Mouse (Mus musculus) spleen, postnatal 4 days (tissue): ENCODE measurements around the gene Fbxo44.
"Not testable (repeated sequence)": the region's sequence is repeated elsewhere in the genome, so short reads cannot be mapped to it uniquely, and the experiment has no call there.

Experiments used
- DNase-seq, 2 experiments: peaks; one replicate each; pipeline ENCODE4 v3.0.0; 2022; ENCODE audit warnings: low spot score in 2 of 2

The Fbxo44 gene

DNA sequence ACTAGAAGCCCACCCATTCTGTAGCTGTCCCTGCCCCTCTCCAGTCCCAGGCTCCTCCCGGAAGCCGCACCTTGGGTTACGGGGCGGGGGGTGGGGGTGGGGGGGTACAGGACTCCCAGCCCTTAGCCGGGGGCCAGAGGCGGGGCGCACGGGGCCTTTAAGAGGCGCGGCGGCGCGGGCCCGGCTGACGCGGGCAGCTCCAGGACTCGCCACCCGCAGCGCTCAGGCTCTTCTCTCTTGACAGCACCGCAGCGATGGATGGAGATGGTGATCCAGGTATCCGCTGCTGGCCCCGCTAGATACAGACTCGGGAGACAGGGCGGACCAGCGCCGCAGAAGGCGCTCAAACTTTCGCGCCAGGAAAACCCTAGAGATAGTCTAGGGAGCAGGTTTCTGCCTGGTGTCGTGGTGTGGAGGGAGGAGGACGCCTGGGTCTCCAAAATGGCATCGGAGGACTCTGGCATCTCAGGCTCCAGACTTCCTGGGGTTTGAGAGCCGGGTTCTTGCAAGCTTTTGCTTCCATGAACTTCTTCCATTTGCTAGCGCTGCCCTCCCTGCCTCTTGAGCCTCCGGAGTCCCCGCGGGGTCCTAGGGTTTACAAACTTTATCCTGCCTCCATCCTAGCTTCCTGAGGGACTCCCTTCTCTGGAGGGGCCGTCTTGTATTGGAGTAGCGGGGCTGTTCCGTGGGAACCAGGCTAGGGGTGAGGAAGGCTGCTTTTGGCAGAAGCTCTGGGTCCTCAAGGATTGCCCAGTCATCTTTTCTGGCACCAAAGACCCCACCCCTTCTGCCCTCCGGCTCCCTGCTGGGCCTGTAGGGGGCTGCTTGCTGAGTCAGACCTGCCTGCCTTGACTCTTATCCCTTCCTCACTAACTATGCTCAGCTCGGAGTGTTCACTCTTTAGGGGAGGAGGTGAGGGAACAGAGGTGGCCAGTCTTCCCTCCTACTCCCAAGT is at the start of gene Fbxo44, which contains the start of gene Fbxo2:
TSS of gene Fbxo44 (minus strand) at position 47 of the 955 bp plus-strand sequence.
TSS of gene Fbxo2 (plus strand) at position 186 of the 955 bp plus-strand sequence.
- DNase-seq: no peak

DNA sequence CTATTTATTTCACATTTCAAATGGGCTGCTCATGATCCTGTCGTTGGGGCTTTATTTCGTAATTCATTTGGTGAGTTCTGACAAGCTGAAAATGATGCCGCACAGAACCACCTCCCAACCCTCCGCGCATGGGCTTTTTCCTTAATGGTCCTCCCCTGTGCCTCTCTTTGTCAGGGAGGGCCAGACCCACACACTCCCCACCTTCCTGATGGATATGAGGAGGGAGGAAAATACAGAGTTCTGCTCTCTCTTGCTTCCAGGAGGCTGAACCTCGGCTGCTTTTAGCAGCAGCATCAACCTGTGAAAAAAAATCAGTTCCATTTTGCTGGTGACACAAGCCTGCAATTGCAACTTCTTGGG is 44.6 kb upstream of the Fbxo44 start:
- DNase-seq: no peak

DNA sequence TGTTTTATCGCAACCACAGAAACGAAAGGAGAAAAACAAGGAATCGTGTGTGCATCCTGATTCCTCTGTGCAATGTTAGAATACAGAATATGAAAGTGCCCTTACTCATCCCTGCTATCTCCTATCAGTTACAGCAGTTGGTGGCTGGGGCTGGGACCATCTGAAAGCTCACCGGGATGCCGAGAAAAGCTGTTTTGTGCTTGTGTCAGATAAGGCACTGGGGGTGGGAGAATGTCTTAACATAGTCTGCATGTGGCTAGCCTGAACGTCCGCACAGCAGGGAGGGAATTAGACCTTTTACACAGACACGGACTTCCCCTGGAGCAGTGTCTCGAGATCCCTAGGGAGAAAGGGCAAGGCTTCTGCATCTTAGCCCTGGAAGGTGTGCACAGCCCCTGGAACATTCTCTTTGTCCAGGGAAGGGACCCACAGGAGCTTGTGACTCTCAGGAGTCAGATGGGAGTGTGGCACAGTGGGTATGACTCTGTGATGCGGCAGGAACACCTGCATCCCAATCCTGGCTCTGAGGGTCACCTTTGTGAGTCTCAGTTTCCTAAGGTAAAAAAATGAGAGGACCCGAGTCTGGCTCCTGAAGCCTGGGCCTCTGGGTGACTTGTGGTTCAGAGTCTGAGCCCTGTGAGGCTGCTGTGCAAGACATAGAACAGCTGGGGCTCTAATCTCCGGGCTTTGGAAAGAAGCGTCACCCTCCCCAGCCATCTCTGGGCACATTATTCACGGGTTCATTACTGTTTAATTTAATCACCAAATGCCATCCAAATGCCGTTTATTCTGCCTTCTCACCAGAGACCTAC is 44.0 kb upstream of the Fbxo44 start:
- peak; percentile 74 to 77 for DNase-seq

DNA sequence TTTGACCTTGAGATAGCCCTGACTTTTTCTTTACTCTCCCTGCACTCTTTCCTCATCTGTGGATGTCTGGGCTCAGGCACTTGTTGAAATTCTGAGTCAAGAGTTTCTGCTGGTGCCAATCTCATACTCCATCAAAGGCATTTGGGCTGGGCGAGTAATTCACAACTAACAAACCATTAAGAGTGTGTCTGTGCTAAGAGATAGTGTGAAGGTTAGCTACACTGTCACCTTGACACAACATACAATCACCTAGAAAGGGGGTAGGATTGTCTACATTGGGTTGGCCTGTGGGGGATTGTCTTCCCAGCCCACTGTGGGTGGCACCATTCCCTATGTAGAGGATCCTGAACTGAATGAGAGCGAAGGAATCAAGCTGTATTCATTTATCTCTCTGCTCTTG is 43.3 kb upstream of the Fbxo44 start:
- DNase-seq: no peak

DNA sequence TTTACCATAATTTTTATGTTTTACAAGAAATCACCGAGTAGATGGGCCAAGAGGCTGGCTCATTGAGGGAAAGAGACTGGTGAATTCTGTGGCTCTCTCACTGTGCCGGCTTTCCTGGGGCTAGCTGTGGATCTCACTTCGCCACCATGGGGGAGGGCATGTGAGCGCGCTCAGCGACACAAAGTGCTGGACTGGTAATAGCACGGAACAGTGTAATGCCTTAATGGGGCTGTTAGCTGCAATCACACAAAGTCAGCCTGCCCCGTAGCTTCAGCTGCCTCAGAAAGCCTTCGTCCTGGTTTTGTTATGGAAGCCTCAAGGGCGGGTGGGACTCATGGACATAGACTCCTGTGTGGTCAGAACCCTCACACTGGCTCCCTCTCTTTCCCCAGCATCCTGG is 38.4 kb upstream of the Fbxo44 start:
- DNase-seq: no peak

DNA sequence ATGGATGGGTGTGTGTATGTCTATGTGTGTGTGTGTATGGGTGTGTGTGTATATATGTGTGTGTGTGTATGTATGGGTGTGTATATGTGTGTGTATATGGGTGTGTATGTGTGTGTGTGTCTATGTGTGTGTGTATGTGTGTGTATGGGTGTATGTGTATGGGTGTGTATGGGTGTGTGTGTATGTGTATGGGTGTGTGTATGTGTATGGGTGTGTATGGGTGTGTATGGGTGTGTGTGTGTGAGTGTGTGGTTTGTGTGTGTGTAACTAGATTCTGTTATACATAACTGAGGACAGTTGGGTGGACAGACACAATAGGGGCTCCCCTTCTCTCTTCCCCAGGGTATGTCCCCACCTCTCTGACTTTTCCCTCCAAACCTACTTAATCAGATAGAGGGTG is 34.1 kb upstream of the Fbxo44 start:
- no peak for DNase-seq

DNA sequence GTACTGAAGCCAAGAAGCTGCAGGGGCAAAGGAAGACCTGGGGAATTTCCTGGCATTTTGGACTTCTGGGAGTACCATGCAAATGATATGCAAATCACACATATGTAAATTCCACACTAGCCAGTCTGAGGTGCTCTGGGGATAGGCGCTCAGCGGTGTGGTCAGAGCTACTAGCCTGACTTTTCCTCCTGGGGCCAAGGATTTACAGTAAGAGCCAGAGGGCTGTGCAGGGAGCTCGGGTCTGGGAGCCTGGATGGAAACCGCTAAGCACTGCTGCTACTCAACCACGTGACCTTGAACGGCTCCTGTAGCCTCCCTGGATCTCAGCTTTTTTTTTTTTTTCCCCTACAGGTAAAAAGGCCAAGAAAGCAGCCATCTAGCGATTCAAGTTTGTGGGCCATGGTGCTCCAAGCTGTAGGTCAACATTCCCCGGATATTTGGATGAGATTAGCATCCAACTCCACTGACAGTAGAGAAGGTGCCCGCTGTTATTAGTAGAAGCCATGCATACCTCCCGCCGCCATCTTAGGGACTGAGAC is 32.5 kb upstream of the Fbxo44 start:
- DNase-seq: no peak

DNA sequence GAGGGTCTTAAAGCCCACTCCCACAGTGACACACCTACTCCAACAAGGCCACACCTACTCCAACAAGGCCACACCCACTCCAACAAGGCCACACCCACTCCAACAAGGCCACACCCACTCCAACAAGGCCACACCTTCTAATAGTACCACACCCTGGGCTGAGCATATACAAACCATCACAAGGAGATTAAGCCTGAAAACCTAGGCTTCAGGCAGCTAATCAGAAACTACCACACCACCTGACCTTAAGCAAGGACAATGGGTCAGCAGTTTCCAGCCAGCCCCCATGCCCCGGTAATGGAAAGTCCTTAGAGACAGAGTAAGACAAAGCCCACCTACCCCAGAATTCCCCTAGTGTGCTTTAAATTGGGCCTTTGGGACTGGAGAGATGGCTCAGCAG is 28.5 kb upstream of the Fbxo44 start:
- DNase-seq: not testable (repeated sequence)

DNA sequence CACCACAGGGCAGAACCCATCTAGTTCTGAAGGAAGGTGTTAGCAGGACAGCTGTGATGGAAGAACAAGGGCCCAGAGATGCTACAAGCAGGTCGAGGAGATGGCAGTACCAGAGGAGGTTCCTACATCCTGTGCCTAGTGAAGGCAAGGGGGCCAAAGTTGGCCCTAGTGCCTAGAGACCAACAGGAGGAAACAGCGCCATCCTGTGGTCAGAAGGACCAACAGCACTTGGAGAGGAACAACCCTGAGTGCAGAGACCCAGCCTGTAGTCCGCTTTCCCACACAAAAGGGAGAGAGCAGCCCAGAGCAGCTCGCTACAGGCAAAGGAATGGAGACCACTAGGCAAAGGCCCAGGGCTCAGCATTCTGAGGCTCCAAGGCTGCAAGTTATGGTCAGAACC is 25.5 kb upstream of the Fbxo44 start:
- DNase-seq: no peak

DNA sequence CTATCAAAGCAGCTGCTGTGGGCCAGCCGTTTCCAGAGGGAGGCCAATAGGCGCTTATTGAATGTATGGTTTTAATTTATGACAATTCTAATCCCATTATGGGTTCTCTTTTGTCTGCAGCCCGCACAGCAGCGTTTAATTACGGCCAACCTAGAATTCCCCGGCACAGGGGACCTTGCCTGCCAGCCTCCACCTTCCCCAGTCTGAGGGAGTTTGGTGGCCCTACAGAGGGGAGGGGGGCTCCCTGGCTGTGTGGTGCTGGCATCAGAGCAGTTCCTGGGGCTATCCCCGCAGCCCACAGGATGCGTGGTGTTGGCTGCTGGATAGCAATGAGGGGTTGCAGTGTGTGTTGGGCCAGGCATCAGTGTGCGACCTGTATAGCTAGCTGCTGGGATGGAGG is 24.3 kb upstream of the Fbxo44 start:
- no peak for DNase-seq

DNA sequence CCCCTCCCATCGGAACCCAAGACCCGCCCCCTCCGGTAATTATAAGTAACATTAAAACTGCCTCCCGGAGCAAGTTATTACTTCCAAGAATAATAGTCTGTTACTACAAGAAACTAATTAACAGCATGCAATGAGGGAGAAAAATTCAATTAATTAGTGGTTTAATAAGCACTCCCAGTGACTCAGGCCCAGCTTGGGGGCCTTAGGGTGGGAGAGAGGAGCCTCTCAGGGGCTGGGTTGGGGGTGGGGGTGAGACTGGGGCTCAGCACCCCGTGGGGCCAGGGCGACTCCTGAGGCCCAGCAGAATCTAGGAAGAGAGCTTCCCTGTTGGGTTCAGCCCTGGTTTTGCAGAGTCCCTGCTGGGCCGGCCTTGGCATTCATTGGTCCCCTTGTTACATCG is 22.1 kb upstream of the Fbxo44 start:
- DNase-seq: no peak

DNA sequence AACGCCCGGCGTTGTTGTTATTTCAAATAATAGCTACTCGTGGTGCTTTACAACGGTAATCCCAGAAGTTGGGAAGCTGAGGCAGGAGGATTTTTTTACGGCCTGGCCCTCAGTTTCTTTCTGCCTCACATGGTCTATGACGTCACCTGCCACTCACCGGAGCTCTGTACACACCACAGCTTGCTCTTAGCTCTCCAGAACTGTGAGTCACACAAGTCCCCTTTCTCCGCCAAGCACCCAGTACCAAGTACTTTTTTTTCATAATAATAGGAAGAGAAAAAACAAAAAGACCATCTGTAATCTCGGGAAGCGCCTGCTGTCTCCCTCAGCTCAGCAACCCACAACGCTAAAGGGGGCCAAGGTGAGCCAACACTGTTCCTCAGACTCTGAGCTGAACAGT is 21.2 kb upstream of the Fbxo44 start:
- no peak for DNase-seq

DNA sequence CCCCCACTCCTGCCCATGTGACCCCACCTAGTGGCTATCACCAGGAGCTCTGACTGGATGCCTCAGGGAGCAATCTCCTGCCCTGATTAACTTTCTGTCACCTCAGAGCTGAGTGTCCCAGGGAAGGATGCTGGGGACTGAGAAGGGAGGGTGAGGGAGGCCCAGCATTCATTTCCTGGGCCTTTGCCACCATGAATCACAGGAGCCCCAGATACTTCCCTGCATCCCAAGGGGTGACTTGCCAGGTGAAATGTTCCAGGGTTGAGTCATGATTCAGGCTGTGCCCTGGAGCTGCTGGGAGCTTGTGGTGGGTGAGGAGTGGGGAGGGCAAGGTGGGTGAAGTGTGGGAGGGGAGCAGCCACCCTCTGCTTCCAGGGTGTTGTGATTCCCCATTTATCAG is 17.4 kb upstream of the Fbxo44 start:
- DNase-seq: no peak

DNA sequence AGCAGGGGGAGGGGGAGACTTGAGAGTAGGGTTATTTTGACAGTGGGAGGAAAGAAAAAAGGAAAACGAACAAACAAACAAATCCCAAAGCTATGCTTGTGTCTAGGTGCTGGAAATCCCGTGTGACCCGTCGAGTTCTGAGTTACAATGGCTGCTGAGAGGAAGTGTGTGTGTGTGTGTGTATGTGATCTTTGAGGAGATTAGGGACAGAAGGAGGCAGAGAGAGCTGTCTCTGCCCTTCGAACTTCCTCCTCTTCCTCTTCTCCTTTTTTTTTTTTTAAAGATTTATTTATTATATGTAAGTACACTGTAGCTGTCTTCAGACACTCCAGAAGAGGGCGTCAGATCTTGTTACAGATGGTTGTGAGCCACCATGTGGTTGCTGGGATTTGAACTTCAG is 16.3 kb upstream of the Fbxo44 start:
- not testable (repeated sequence) for DNase-seq

DNA sequence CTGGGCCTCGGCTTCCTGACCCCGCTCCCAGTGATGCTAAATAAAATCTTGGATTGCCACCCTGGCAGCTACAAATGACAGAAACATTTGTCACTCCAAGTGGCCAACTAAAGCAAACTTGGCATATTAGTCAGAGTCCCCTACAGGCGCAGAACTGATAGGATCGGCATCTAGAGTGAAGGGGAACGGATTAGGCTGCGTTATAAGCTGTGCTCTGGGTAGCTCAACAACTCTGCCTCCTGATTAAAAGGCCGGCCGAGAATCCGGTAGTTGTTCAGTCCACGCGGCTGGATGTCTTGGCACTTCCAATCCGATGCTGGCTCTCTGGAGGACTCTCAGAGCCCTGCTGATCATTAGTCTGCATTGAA is 14.2 kb upstream of the Fbxo44 start:
- no peak for DNase-seq

DNA sequence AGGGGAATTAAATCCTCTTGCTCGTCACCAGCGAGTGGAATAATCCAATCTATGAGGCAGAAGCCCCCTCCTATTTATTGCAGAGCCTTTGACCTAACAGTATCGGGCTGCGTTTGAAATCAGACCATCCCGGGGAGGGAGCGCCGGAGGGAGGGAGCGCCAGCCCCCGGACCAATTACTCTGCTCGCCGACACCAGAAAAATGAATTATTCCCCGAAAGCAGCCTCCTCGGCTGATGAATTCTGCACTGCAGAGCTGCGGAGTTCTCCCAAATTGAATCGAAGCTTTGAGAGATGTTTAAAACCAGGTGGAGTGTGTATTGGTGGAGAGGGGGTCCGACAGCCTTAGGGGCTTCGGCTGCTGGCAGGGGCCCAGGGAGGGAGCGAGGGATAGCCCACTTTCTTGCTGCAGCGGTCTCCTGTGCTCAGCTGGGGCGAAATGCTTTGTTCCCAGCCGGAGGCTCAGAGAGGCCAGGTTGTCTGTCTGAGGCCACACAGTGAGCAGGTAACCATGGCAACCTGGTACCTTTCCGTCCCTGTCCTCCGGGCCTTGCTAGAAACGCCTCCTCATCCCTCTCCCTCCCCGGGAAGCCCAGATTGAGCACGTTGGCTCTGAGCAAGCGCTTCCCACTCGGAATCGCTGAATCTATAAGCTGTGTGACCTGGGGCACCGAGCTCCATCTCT is 13.7 kb upstream of the Fbxo44 start:
- no peak for DNase-seq

DNA sequence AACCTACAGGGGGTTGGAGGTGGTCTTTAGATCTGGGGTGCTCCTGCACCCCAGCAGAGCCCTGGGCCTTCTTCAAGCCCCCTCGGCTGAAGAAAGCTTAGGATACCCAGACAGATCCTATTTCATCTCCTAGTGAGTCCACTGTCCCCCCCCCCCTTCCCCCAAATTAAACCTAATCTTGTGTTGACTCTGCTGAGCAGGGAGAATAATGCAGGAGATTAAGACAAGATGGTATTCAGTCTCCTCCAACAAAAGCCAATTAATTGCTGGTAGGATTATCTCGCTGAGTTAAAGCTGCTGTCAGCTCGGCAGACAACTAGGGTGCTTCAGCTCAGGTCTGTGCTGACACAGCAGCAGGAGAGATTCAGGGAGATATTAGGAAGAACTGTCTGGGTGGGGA is 11.0 kb upstream of the Fbxo44 start:
- DNase-seq: no peak

DNA sequence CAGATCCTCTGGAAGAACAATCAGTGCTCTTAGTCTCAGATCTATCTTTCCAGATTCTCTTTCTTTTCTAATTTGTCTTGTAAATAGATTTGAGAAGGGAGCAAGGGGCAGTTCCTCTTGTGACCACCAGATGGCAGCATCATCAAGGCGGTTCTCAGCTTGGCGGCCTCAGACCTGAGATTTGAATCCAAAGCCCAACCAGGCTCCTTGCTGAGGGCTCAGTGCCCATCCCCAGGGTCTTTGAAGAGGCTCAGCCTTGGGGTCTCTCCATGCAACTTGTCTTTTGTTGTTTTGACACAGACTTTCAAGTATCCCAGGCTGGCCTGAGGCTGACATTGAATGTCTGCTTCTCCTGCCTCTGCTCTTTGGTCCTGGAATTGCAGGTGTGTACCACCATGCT is 10.6 kb upstream of the Fbxo44 start:
- DNase-seq: peak in 1 of 2 experiments; percentile 77

DNA sequence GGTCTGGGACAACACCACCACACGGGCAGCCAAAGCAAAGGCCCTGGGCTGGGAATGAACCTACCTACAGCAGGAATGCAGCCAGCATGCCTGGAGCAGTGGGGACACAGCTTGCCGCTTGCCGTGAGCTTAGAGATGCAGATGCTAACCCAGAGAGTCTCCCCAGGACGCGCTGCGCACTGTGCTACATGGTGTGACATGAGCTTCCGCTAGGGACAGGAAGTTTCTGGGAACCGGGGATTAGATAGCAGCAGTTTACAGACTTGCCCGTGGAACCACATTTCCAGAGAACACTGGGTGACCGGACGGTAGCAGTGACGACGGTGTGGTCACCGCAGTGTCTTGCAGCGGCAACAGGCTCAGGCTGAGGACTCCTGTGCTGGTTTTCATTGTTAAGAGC is 9.3 kb upstream of the Fbxo44 start:
- no peak for DNase-seq

DNA sequence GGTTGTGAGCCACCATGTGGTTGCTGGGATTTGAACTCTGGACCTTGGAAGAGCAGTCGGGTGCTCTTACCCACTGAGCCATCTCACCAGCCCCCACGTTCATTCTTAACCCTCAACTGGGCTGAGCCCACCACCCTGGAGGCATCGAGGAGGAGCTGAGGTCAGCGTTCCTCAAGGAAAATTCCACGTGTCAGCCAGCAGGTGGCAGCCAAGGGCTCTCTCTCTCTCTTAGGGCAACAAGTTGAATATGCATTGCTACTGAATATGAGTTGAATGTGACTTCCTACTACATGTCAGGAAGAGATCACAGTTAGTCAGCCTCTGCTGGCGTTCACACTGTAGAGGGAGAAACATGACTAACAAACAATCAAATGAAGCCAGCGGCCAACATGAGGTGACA is 8.0 kb upstream of the Fbxo44 start:
- peak; percentile 51 to 85 for DNase-seq

DNA sequence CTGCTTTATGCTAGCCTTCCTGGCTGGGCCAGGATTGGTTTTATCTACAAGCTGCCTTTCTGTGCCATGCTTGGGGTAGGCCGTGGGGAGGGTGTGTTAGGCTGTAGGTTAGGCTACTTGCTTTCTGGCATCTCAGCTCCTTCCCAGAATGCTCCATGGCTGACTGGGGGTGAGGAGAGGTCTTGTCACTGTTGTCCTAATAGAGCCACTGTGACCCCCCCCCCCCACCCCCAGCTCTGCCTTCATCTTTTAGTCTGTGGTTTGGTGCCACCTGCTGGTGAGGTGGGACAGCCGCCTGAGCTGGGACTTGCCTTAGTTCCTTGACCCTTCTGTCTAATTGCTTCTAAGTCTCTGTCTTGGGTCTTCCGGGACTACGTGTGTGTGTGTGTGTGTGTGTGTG is 6.7 kb upstream of the Fbxo44 start:
- peak; percentile 61 to 85 for DNase-seq

DNA sequence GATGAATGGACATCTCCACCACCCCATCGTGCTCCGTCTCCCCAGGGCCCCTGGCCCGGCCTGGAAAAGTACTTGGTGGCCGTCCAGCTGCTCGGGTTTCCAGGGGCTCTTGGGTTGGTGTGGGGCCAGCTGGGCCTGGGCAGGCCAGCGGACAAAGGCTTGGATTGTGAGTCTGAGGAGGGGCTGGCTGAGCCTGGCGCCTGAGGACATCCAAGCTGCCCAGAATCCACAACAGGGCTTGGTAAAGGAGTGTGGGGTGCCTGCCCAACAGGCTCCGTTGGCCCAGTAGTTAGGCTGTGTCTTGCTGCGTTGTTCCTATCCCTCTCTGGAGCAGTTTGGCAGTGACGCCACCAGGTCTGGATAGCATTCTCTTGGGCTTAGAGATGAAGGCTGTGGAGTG is 6.1 kb upstream of the Fbxo44 start:
- DNase-seq: no peak
